Mouse (Mus musculus): Measurements from ENCODE around the gene Riok1.

Riok1 gene

GRCm38 (mm10) chr13:38064854-38065663 is 28.3 kb downstream of the Riok1 start:
- peak; percentile 87 for DNase-seq (ENCODE audit: low read depth, low spot score)

GRCm38 (mm10) chr13:38070945-38071344 is 34.1 kb downstream of the Riok1 start:
- peak; percentile 79 for DNase-seq (ENCODE audit: low read depth, low spot score)

- DNase-seq (ENCODE audit: low read depth, low spot score): no peak
Observed at GRCm38 (mm10) chr13:38073374-38074307, 36.8 kb downstream of the Riok1 start.

GRCm38 (mm10) chr13:38074404-38074803 is 37.6 kb downstream of the Riok1 start:
- DNase-seq (ENCODE audit: low read depth, low spot score): no peak

GRCm38 (mm10) chr13:38077113-38077512 is 40.3 kb downstream of the Riok1 start:
- no peak for DNase-seq (ENCODE audit: low read depth, low spot score)

GRCm38 (mm10) chr13:38078836-38079235 is 42.0 kb downstream of the Riok1 start:
- no peak for DNase-seq (ENCODE audit: low read depth, low spot score)

- no peak for DNase-seq (ENCODE audit: low read depth, low spot score)
Observed at GRCm38 (mm10) chr13:38079366-38079765, 42.6 kb downstream of the Riok1 start.

GRCm38 (mm10) chr13:38080014-38080413 is 43.2 kb downstream of the Riok1 start:
- no peak for DNase-seq (ENCODE audit: low read depth, low spot score)

- no peak for DNase-seq (ENCODE audit: low read depth, low spot score)
Observed at GRCm38 (mm10) chr13:38080725-38081124, 43.9 kb downstream of the Riok1 start.

- no peak for DNase-seq (ENCODE audit: low read depth, low spot score)
Observed at GRCm38 (mm10) chr13:38081161-38081560, 44.4 kb downstream of the Riok1 start.

GRCm38 (mm10) chr13:38086711-38087110 is 49.9 kb downstream of the Riok1 start:
- no peak for DNase-seq (ENCODE audit: low read depth, low spot score)

GRCm38 (mm10) chr13:38088008-38088407 is 51.2 kb downstream of the Riok1 start:
- no peak for DNase-seq (ENCODE audit: low read depth, low spot score)

- DNase-seq (ENCODE audit: low read depth, low spot score): no peak
Observed at GRCm38 (mm10) chr13:38089449-38089848, 52.7 kb downstream of the Riok1 start.

- DNase-seq (ENCODE audit: low read depth, low spot score): no peak
Observed at GRCm38 (mm10) chr13:38089871-38090270, 53.1 kb downstream of the Riok1 start.

- DNase-seq (ENCODE audit: low read depth, low spot score): no peak
Observed at GRCm38 (mm10) chr13:38096207-38096606, 59.4 kb downstream of the Riok1 start.

- DNase-seq (ENCODE audit: low read depth, low spot score): no peak
Observed at GRCm38 (mm10) chr13:38103406-38103805, 66.6 kb downstream of the Riok1 start.

GRCm38 (mm10) chr13:38104501-38104900 is 67.7 kb downstream of the Riok1 start:
- DNase-seq (ENCODE audit: low read depth, low spot score): no peak

- no peak for DNase-seq (ENCODE audit: low read depth, low spot score)
Observed at GRCm38 (mm10) chr13:38109081-38109480, 72.3 kb downstream of the Riok1 start.
